Mouse (Mus musculus) kidney, adult 8-10 months (tissue): ENCODE measurements at regions not wholly inside any gene's neighbourhood (a gene's known extent, or its start where the extent isn't known, plus 50 kb on each side); places are given as distances from the start of the nearest gene placed in this dataset.

Experiments used
- DNase-seq, 2 experiments: peaks; one replicate each; pipeline ENCODE4 v3.0.0; 2022

DNA sequence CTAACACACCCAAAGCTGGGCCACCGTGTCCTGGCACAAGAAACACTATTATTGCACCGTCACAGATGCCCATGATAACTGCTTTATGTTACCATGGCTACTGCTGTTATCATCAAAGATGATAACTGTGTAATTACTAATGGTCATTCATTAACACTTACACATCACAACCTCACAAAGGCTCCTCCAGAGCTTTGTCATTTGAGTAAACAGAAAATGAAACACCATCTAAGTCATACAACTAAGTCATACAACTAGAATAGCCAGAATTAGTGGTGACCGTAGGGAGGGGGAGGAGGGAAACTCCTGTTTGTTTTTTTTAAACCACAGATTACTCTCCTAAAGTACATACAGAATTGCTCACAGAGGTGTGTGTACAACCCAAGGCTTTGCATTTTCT is 111.4 kb upstream of the Ofcc1 start:
- no peak for DNase-seq

DNA sequence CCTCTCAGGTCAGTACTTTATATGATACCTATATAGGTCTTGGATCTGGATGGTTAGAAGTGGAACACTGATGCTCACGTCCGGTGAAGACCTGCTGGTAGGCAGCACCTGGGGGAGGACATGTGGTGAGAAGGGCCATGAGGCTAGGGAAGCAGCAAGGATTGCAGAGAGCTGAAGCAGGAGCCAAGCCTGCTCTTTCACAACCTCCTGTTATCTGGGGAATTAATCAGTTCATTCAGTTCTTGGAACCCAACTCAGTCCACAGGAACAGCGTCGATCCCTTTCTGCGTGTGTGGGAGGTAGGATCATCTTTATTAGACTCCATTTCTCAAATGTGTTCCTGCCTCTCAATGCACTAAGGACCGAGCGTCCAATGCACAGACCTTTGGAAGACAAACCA is 107.9 kb upstream of the Ofcc1 start:
- DNase-seq: no peak

DNA sequence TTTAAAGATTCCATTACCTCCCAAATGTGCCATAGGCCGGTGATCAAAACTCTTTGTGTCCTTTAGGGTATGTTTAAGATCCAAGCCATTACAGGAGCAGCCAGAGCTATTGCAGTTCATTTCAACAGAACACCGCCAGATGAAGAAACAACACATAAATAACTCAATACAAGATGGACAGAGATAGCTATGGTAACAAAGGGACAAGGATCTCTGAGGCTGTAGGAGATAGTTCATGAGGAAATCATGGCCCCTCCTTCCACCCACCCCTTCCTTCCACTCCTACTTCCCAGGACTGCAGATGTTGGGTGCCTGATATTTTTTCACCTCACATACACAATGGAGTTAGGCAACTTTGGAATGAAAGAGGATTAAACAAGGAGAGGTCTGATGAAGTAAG is 92.1 kb upstream of the Ofcc1 start:
- no peak for DNase-seq

DNA sequence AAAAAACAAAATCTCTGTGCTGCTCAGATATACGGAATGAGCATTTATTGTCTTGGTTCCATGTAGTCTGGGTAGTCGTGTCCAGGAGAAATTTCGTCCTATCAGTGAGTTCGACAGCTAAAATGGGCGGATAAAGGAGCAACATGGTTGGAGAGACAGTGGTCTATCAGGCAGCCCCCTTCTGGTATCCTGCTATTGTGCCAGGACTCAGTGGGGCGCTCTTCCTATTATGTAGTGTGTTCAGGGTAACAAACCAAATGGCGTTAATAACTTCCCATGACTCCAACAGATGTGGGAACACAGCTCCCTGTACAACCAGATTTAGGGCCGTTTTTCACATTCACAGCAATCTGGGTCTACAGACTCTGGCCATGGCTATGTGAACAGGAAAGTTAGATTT is 68.6 kb upstream of the Ofcc1 start:
- no peak for DNase-seq

DNA sequence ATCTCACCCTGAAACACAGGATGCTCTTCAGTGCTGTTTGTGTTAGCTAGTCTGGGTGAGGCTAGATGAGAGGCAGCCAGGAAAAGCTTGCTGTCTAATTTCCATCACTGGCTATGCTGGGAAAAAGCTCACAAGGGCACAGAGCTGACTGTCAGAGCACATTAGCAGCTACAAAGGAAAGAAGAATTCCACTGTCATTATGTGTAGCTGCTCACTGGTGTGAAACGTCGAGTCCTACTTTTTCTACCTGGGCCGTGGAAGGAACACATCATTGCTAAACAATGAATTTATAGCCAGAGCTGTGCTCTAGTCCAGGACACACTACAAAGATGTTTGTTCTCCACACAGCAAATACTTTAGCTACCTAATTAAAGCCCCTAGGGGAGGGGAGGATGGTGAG is 61.8 kb upstream of the Ofcc1 start:
- DNase-seq: no peak

DNA sequence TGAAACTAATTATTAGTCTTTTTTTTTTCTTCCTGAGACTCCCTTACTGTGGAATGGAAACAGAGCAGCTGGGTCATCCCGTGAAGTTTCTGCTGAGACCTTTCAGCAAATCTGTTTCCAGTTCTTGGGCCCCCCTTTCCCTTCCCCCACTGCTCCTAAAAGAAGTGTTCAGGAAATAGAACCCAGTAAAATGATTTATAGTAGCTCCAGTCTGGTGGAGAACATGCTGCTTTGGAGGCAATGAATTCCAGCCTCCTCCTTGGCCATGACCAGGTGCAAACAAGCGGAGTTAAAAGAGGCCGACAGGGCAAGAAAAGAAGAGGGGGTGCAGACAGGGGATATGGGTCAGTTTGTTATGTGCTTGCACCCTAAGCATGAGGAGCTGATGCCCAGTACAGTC is 56.6 kb upstream of the Ofcc1 start:
- no peak for DNase-seq

DNA sequence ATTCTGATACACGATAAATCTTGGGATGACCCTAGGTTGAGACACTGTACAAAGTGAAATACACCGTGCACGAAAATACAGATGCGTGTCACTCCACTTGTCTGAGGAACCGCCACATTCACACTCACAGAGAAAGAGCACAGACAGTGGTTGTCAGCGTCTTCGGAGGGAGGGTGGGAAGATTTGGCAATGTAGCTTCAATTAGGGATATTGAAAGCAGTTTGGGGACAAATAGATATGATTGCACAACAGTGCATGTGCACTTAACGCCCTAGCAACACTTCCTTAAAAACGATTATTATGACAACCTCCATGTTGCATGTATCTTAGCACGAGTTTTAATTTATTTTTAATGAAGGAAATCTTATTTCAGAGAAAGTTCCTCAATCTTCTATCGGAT is 51.8 kb upstream of the Ofcc1 start:
- DNase-seq: no peak
